Mouse (Mus musculus): ENCODE results near the gene Pcdh15. TPM values are rescaled to one million over a fixed set of nuclear protein-coding genes. Genes with fewer than 3 reads are reported as not detected.

Pcdh15 gene
- polyA plus RNA-seq, 1 experiment: 0.08 TPM

GRCm38 (mm10) chr10:73564216-73564615, 465.1 kb downstream of the Pcdh15 start:
- no peak overlapping the region for H3K4me2 ChIP-seq (ENCODE audit: low read depth)
- no peaks in the 10 kb centered on the region for H3K36me3 ChIP-seq (ENCODE audit: control insufficient read depth, insufficient read depth)
- no peak overlapping the region for H3ac ChIP-seq (ENCODE audit: control insufficient read depth, insufficient read length)
- no peak for TF ChIP-seq POLR2A (IDR thresholded peaks at IDR 0.05; ENCODE audit: insufficient read length, low read depth)
- no peak for TF ChIP-seq MYOD1 (IDR thresholded peaks at IDR 0.05; ENCODE audit: control insufficient read depth in 1 of 3, insufficient read length in 2 of 3, low read depth in 2 of 3)
- TF ChIP-seq MAX (IDR thresholded peaks at IDR 0.05; ENCODE audit: low read depth): no peak
- no peak for TF ChIP-seq USF1 (IDR thresholded peaks at IDR 0.05; ENCODE audit: low read depth)
- TF ChIP-seq E2F4 (IDR thresholded peaks at IDR 0.05; ENCODE audit: insufficient read depth): no peak
- TF ChIP-seq SRF (IDR thresholded peaks at IDR 0.05; ENCODE audit: control insufficient read depth, insufficient read length, low read depth): no peak
- TF ChIP-seq CEBPB (IDR thresholded peaks at IDR 0.05; ENCODE audit: insufficient read depth, poor library complexity, severe bottlenecking): no peak
- no peak for TF ChIP-seq REST (IDR thresholded peaks at IDR 0.05; ENCODE audit: insufficient read depth, insufficient read length)
- TF ChIP-seq MYOG (IDR thresholded peaks at IDR 0.05; ENCODE audit: control insufficient read depth in 1 of 3, insufficient read depth in 1 of 3, insufficient read length in 2 of 3, low read depth in 2 of 3): no peak
- TF ChIP-seq TCF3 (IDR thresholded peaks at IDR 0.05; ENCODE audit: insufficient read length, low read depth): no peak
- no peaks in the 10 kb centered on the region for H3K27me3 ChIP-seq (ENCODE audit: control insufficient read depth, insufficient read depth, insufficient read length)
- no peak overlapping the region for H3K4me3 ChIP-seq
- H3K79me2 ChIP-seq (ENCODE audit: control insufficient read depth, insufficient read depth): no peaks in the 10 kb centered on the region

GRCm38 (mm10) chr10:73574711-73575297, 475.7 kb downstream of the Pcdh15 start:
- Histone ChIP-seq H3ac (ENCODE audit: control insufficient read depth, insufficient read length) (no peak overlapping the region), H3K4me2 (ENCODE audit: low read depth) (no peak overlapping the region), H3K27me3 (ENCODE audit: control insufficient read depth, insufficient read depth, insufficient read length) (no peaks in the 10 kb centered on the region), H3K4me3 (no peak overlapping the region), H3K79me2 (ENCODE audit: control insufficient read depth, insufficient read depth) (no peaks in the 10 kb centered on the region), H3K36me3 (ENCODE audit: control insufficient read depth, insufficient read depth) (no peaks in the 10 kb centered on the region)
- TF ChIP-seq POLR2A (IDR thresholded peaks at IDR 0.05; ENCODE audit: insufficient read length, low read depth) (no peak), MAX (IDR thresholded peaks at IDR 0.05; ENCODE audit: low read depth) (no peak), CEBPB (IDR thresholded peaks at IDR 0.05; ENCODE audit: insufficient read depth, poor library complexity, severe bottlenecking) (no peak), USF1 (IDR thresholded peaks at IDR 0.05; ENCODE audit: low read depth) (no peak), E2F4 (IDR thresholded peaks at IDR 0.05; ENCODE audit: insufficient read depth) (no peak), POLR2AphosphoS2 (IDR thresholded peaks at IDR 0.05; ENCODE audit: insufficient read length, low read depth) (no peak), MYOD1 (IDR thresholded peaks at IDR 0.05; ENCODE audit: control insufficient read depth in 1 of 3, insufficient read length in 2 of 3, low read depth in 2 of 3) (no peak), SRF (IDR thresholded peaks at IDR 0.05; ENCODE audit: control insufficient read depth, insufficient read length, low read depth) (no peak)

- Histone ChIP-seq H3ac (ENCODE audit: control insufficient read depth, insufficient read length) (no peak overlapping the region), H3K79me2 (ENCODE audit: control insufficient read depth, insufficient read depth) (no peaks in the 10 kb centered on the region), H3K4me3 (no peak overlapping the region), H3K4me2 (ENCODE audit: low read depth) (no peak overlapping the region), H3K36me3 (ENCODE audit: control insufficient read depth, insufficient read depth) (no peaks in the 10 kb centered on the region), H3K27me3 (ENCODE audit: control insufficient read depth, insufficient read depth, insufficient read length) (no peaks in the 10 kb centered on the region)
- TF ChIP-seq POLR2A (IDR thresholded peaks at IDR 0.05; ENCODE audit: insufficient read length, low read depth): no peak
- TF ChIP-seq TCF12 (IDR thresholded peaks at IDR 0.05; ENCODE audit: insufficient read depth, poor library complexity, severe bottlenecking): no peak
- no peak for TF ChIP-seq MYOG (IDR thresholded peaks at IDR 0.05; ENCODE audit: control insufficient read depth in 1 of 3, insufficient read depth in 1 of 3, insufficient read length in 2 of 3, low read depth in 2 of 3)
- TF ChIP-seq REST (IDR thresholded peaks at IDR 0.05; ENCODE audit: insufficient read depth, insufficient read length): no peak
- TF ChIP-seq POLR2AphosphoS2 (IDR thresholded peaks at IDR 0.05; ENCODE audit: insufficient read length, low read depth): no peak
- TF ChIP-seq MYOD1 (IDR thresholded peaks at IDR 0.05; ENCODE audit: control insufficient read depth in 1 of 3, insufficient read length in 2 of 3, low read depth in 2 of 3): no peak
- TF ChIP-seq E2F4 (IDR thresholded peaks at IDR 0.05; ENCODE audit: insufficient read depth): no peak
- no peak for TF ChIP-seq MAX (IDR thresholded peaks at IDR 0.05; ENCODE audit: low read depth)
- TF ChIP-seq TCF3 (IDR thresholded peaks at IDR 0.05; ENCODE audit: insufficient read length, low read depth): no peak
- no peak for TF ChIP-seq USF1 (IDR thresholded peaks at IDR 0.05; ENCODE audit: low read depth)
- TF ChIP-seq CEBPB (IDR thresholded peaks at IDR 0.05; ENCODE audit: insufficient read depth, poor library complexity, severe bottlenecking): no peak
- no peak for TF ChIP-seq SRF (IDR thresholded peaks at IDR 0.05; ENCODE audit: control insufficient read depth, insufficient read length, low read depth)
These were observed 568.4 kb downstream of the Pcdh15 start for GRCm38 (mm10) chr10:73667501-73667900.

- H3ac ChIP-seq (ENCODE audit: control insufficient read depth, insufficient read length): no peak overlapping the region
- no peaks in the 10 kb centered on the region for H3K36me3 ChIP-seq (ENCODE audit: control insufficient read depth, insufficient read depth)
- no peak overlapping the region for H3K4me2 ChIP-seq (ENCODE audit: low read depth)
- TF ChIP-seq MYOD1 (IDR thresholded peaks at IDR 0.05; ENCODE audit: control insufficient read depth in 1 of 3, insufficient read length in 2 of 3, low read depth in 2 of 3) (no peak), SRF (IDR thresholded peaks at IDR 0.05; ENCODE audit: control insufficient read depth, insufficient read length, low read depth) (no peak), MYOG (IDR thresholded peaks at IDR 0.05; ENCODE audit: control insufficient read depth in 1 of 3, insufficient read depth in 1 of 3, insufficient read length in 2 of 3, low read depth in 2 of 3) (no peak), POLR2A (IDR thresholded peaks at IDR 0.05; ENCODE audit: insufficient read length, low read depth) (no peak), POLR2AphosphoS2 (IDR thresholded peaks at IDR 0.05; ENCODE audit: insufficient read length, low read depth) (no peak), MAX (IDR thresholded peaks at IDR 0.05; ENCODE audit: low read depth) (no peak), TCF3 (IDR thresholded peaks at IDR 0.05; ENCODE audit: insufficient read length, low read depth) (no peak), TCF12 (IDR thresholded peaks at IDR 0.05; ENCODE audit: insufficient read depth, poor library complexity, severe bottlenecking) (no peak), REST (IDR thresholded peaks at IDR 0.05; ENCODE audit: insufficient read depth, insufficient read length) (no peak), USF1 (IDR thresholded peaks at IDR 0.05; ENCODE audit: low read depth) (no peak), CEBPB (IDR thresholded peaks at IDR 0.05; ENCODE audit: insufficient read depth, poor library complexity, severe bottlenecking) (no peak), E2F4 (IDR thresholded peaks at IDR 0.05; ENCODE audit: insufficient read depth) (no peak)
- H3K79me2 ChIP-seq (ENCODE audit: control insufficient read depth, insufficient read depth): no peaks in the 10 kb centered on the region
- H3K27me3 ChIP-seq (ENCODE audit: control insufficient read depth, insufficient read depth, insufficient read length): no peaks in the 10 kb centered on the region
- no peak overlapping the region for H3K4me3 ChIP-seq
These were observed 601.6 kb downstream of the Pcdh15 start for GRCm38 (mm10) chr10:73700519-73701286.
